Mouse (Mus musculus): ENCODE measurements around the gene Lrriq1. TPM values are rescaled to one million over a fixed set of nuclear protein-coding genes. Genes with fewer than 3 reads are reported as not detected.

Lrriq1 gene
- polyA plus RNA-seq, 1 experiment from 2014 or later: 3.4 TPM

DNA sequence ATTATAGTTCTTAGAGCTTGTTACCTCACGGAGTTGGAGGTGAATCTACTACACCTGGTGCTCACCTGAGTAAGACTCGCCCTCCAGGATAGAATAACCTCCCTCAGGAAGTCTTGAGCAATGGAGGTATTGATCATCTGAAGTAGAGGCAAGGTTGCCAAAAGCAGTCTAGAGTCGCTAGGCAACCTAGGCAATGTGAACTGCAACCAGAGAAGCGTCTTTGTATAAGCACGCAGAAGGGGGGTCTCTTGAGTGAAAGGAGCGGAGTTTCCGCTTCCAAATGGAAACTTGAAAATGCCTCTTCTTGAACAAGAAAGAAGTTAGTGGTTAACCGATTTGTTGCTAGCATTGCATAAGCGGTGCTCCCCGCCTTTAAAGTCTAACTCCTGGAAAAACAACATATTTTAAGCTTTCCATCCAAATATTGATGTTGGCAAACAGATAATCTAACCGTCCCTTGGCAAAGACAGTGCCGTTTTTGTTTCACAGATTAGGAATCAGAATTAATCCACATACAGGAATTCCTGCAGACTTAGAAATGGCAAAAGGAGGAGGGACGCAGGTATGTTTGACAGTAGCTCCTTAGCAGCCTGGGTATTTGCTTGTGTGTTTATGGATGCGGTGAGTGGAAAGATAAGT, 201.0 kb downstream of the Lrriq1 start:
- DNase-seq (ENCODE audit: low spot score): peak; percentile 86
- no peaks in the 10 kb centered on the region for H3K36me3 ChIP-seq (ENCODE audit: control insufficient read depth, insufficient read depth, low read length)
- H3K9me3 ChIP-seq (ENCODE audit: control insufficient read depth, low read length): no peaks in the 10 kb centered on the region
- H3K27me3 ChIP-seq (replicated peaks; ENCODE audit: control insufficient read depth, insufficient read depth, low read length): peaks cover 52% of the 10 kb centered on the region
- H3K4me3 ChIP-seq (ENCODE audit: low read depth, low read length): peak overlapping the region; percentile 26
- H3K4me2 ChIP-seq (ENCODE audit: low read depth, low read length): peak overlapping the region; percentile 50
- peak overlapping the region; percentile 48 for H3K9ac ChIP-seq (ENCODE audit: low read depth, low read length)
- no peaks in the 10 kb centered on the region for H3K4me1 ChIP-seq (ENCODE audit: control insufficient read depth, insufficient read depth, low read length)
- 2% methylated on average over 14 of the region's 14 CpGs for WGBS
- H3K27ac ChIP-seq (replicated peaks; ENCODE audit: low read depth, low read length): peak overlapping the region; percentile 85
- ATAC-seq (ENCODE audit: low read depth): peak; percentile 69

DNA sequence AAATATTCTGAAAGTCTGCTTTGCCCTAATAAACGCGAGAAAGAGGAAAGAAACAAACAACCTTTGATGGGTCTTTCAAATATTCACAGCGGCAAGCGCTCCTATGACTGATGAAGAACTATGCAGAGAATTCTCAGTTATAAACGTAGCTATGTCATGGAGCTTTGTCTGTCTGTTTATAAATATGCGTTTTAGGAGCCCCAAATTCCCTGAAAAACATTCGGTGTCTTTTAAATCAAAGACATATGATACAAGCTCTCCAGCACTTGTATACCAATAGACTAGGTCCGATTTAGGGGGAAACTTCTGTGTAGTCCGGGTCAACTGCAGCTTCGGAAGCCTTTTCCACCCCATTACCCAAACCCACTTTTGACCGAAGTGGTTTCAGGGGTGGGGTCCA, 205.2 kb downstream of the Lrriq1 start:
- Histone ChIP-seq H3K4me3 (ENCODE audit: low read depth, low read length) (peak overlapping the region; percentile 53), H3K4me1 (ENCODE audit: control insufficient read depth, insufficient read depth, low read length) (no peaks in the 10 kb centered on the region), H3K27me3 (replicated peaks; ENCODE audit: control insufficient read depth, insufficient read depth, low read length) (peaks cover 56% of the 10 kb centered on the region), H3K36me3 (ENCODE audit: control insufficient read depth, insufficient read depth, low read length) (no peaks in the 10 kb centered on the region), H3K9ac (ENCODE audit: low read depth, low read length) (peak overlapping the region; percentile 80), H3K27ac (replicated peaks; ENCODE audit: low read depth, low read length) (peak overlapping the region; percentile 90), H3K9me3 (ENCODE audit: control insufficient read depth, low read length) (no peaks in the 10 kb centered on the region), H3K4me2 (ENCODE audit: low read depth, low read length) (peak overlapping the region; percentile 53)
- ATAC-seq (ENCODE audit: low read depth): no peak
- DNase-seq (ENCODE audit: low spot score): no peak
- WGBS: 3% methylated on average over 11 of the region's 11 CpGs

DNA sequence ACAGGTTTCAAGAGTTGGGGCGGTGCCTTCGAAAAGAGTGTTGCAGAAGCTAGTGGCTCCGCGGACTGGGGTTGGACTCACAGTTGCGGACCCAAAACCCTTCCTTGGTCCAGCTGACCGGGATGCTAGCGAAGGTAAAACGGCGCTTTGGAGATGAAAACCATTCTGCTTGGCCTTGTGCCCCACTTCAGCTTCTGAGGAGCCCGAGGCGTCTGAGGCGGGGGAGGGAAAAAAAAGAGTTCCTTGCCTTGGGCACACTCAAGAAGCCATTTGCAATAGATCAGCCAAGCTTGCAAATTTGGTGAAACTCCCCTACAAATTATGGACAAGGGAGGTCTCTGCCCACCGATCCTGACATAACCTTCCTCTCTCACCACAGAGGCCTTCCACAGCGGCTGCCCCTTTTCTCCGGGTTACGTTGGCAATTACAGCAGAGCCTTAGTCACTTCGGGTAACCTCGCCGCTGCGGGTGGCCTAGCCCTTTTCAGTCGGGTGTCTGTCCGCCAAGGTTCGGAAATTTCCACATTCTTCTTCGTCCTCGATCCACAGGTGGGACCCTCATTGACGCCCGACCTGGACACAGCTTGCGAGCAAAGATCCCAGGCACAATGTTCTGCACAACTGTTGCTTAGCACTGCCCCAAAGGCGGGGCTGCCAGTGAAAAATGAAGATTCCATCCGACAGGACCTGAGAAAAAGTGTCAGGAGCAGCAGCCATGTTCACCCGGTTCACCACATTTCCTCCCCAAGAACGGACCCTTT, 206.2 kb downstream of the Lrriq1 start, which contains the start of gene Alx1:
Gene Alx1 (minus strand): TSS at position 486 of the 761 bp plus-strand sequence.
- Histone ChIP-seq H3K27ac (replicated peaks; ENCODE audit: low read depth, low read length) (peak within 1 kb of the TSS; percentile 90), H3K4me3 (ENCODE audit: low read depth, low read length) (peak within 1 kb of the TSS; percentile 53), H3K36me3 (ENCODE audit: control insufficient read depth, insufficient read depth, low read length) (no peaks in the 10 kb centered on the region), H3K27me3 (replicated peaks; ENCODE audit: control insufficient read depth, insufficient read depth, low read length) (peaks cover 51% of the 10 kb centered on the region), H3K4me2 (ENCODE audit: low read depth, low read length) (peak within 1 kb of the TSS; percentile 53), H3K9me3 (ENCODE audit: control insufficient read depth, low read length) (no peaks in the 10 kb centered on the region), H3K4me1 (ENCODE audit: control insufficient read depth, insufficient read depth, low read length) (no peaks in the 10 kb centered on the region), H3K9ac (ENCODE audit: low read depth, low read length) (peak within 1 kb of the TSS; percentile 80)
- ATAC-seq (ENCODE audit: low read depth): no peak
- no peak for DNase-seq (ENCODE audit: low spot score)
- WGBS: 2% methylated on average over 32 of the region's 32 CpGs

DNA sequence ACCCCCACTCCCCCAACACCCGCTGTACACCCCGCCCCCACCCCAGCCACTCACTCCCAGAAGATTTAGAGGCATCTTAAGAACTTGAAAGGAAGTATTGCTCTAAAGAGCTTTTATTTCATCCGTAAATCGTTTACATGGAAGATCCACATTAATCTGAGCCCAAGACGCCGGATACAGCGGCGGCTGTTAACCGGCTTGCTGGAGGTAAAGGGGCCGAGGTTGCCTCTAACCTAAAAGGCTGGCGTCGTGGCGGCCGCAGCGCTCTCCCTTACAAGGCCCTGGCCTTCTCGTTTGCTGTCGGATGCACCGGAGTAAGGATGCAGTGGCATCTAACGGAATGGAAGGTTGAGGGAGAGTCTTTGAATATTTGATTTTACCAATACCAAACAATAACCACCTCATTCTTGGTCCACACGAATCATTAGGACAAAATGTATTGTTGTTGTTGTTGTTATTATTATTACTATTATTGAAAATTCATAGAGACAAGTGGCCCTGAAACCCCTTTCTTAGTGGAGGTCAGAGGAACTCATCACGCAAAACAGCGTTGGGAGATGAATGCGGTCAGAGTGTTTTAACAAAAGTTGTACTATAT, 206.9 kb downstream of the Lrriq1 start:
- WGBS: 3% methylated on average over 23 of the region's 23 CpGs
- peak overlapping the region; percentile 80 for H3K9ac ChIP-seq (ENCODE audit: low read depth, low read length)
- H3K4me2 ChIP-seq (ENCODE audit: low read depth, low read length): peak overlapping the region; percentile 53
- no peak for ATAC-seq (ENCODE audit: low read depth)
- H3K4me3 ChIP-seq (ENCODE audit: low read depth, low read length): peak overlapping the region; percentile 53
- DNase-seq (ENCODE audit: low spot score): no peak
- peak overlapping the region; percentile 90 for H3K27ac ChIP-seq (replicated peaks; ENCODE audit: low read depth, low read length)
- H3K27me3 ChIP-seq (replicated peaks; ENCODE audit: control insufficient read depth, insufficient read depth, low read length): peaks cover 45% of the 10 kb centered on the region
- no peaks in the 10 kb centered on the region for H3K36me3 ChIP-seq (ENCODE audit: control insufficient read depth, insufficient read depth, low read length)
- H3K9me3 ChIP-seq (ENCODE audit: control insufficient read depth, low read length): no peaks in the 10 kb centered on the region
- H3K4me1 ChIP-seq (ENCODE audit: control insufficient read depth, insufficient read depth, low read length): no peaks in the 10 kb centered on the region

GRCm38 (mm10) chr10:103028253-103029131, 207.6 kb downstream of the Lrriq1 start:
- ATAC-seq (ENCODE audit: low read depth) (peak; percentile 90), DNase-seq (ENCODE audit: low spot score) (peak; percentile 91)
- H3K36me3 ChIP-seq (ENCODE audit: control insufficient read depth, insufficient read depth, low read length): no peaks in the 10 kb centered on the region
- no peaks in the 10 kb centered on the region for H3K4me1 ChIP-seq (ENCODE audit: control insufficient read depth, insufficient read depth, low read length)
- H3K27ac ChIP-seq (replicated peaks; ENCODE audit: low read depth, low read length): peak overlapping the region; percentile 90
- peak overlapping the region; percentile 80 for H3K9ac ChIP-seq (ENCODE audit: low read depth, low read length)
- peak overlapping the region; percentile 53 for H3K4me3 ChIP-seq (ENCODE audit: low read depth, low read length)
- H3K27me3 ChIP-seq (replicated peaks; ENCODE audit: control insufficient read depth, insufficient read depth, low read length): peaks cover 48% of the 10 kb centered on the region
- WGBS: under 1% methylated on average over 44 of the region's 50 CpGs
- H3K4me2 ChIP-seq (ENCODE audit: low read depth, low read length): peak overlapping the region; percentile 53
- no peaks in the 10 kb centered on the region for H3K9me3 ChIP-seq (ENCODE audit: control insufficient read depth, low read length)

DNA sequence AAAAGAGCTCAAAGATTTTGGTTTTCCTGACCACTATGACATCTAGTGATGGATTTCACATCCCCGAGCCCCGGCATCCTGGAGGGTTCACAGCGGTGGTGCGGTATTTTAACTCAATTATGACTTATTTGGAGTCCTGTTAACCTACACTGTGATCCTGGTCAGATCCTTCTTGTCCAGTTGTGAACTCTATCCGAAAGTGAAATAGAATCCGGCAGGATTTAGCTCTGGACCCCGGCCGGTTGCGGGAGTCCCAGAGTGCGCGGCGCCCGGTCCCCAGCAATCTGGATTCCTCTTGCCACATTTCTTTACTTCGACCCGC, 208.2 kb downstream of the Lrriq1 start:
- no peaks in the 10 kb centered on the region for H3K36me3 ChIP-seq (ENCODE audit: control insufficient read depth, insufficient read depth, low read length)
- DNase-seq (ENCODE audit: low spot score) (no peak), ATAC-seq (ENCODE audit: low read depth) (no peak)
- 0% methylated on average over 15 of the region's 15 CpGs for WGBS
- H3K4me2 ChIP-seq (ENCODE audit: low read depth, low read length): peak overlapping the region; percentile 53
- peaks cover 42% of the 10 kb centered on the region for H3K27me3 ChIP-seq (replicated peaks; ENCODE audit: control insufficient read depth, insufficient read depth, low read length)
- H3K9me3 ChIP-seq (ENCODE audit: control insufficient read depth, low read length): no peaks in the 10 kb centered on the region
- H3K9ac ChIP-seq (ENCODE audit: low read depth, low read length): peak overlapping the region; percentile 80
- H3K27ac ChIP-seq (replicated peaks; ENCODE audit: low read depth, low read length): peak overlapping the region; percentile 90
- no peaks in the 10 kb centered on the region for H3K4me1 ChIP-seq (ENCODE audit: control insufficient read depth, insufficient read depth, low read length)
- peak overlapping the region; percentile 53 for H3K4me3 ChIP-seq (ENCODE audit: low read depth, low read length)

- ATAC-seq (ENCODE audit: low read depth) (no peak), DNase-seq (ENCODE audit: low spot score) (no peak)
- H3K9me3 ChIP-seq (ENCODE audit: control insufficient read depth, low read length): no peaks in the 10 kb centered on the region
- peak overlapping the region; percentile 90 for H3K27ac ChIP-seq (replicated peaks; ENCODE audit: low read depth, low read length)
- H3K4me1 ChIP-seq (ENCODE audit: control insufficient read depth, insufficient read depth, low read length): no peaks in the 10 kb centered on the region
- peak overlapping the region; percentile 80 for H3K9ac ChIP-seq (ENCODE audit: low read depth, low read length)
- H3K4me3 ChIP-seq (ENCODE audit: low read depth, low read length): peak overlapping the region; percentile 53
- H3K36me3 ChIP-seq (ENCODE audit: control insufficient read depth, insufficient read depth, low read length): no peaks in the 10 kb centered on the region
- 1% methylated on average over 20 of the region's 20 CpGs for WGBS
- H3K4me2 ChIP-seq (ENCODE audit: low read depth, low read length): peak overlapping the region; percentile 53
- peaks cover 40% of the 10 kb centered on the region for H3K27me3 ChIP-seq (replicated peaks; ENCODE audit: control insufficient read depth, insufficient read depth, low read length)
These were observed 208.7 kb downstream of the Lrriq1 start for GRCm38 (mm10) chr10:103027226-103027930.

All from embryonic facial prominence, embryonic 14.5 days (tissue).